Mouse (Mus musculus) lung, postnatal 14 days (tissue): Measurements from ENCODE around the gene Psg25.
"Not testable (repeated sequence)": the region's sequence is repeated elsewhere in the genome, so short reads cannot be mapped to it uniquely, and the experiment has no call there.

ENCODE experiments used
- DNase-seq: peaks from one replicate; pipeline ENCODE4 v3.0.0; 2021

Psg25 gene

GRCm38 (mm10) chr7:18532169-18532568 lies at the start of gene Psg25:
Psg25 (minus strand) TSS chr7:18532269.
- DNase-seq: no peak

- DNase-seq: no peak
Observed at GRCm38 (mm10) chr7:18567205-18567604, 35.1 kb upstream of the Psg25 start, which contains the start of gene Psg27. Psg27 (minus strand) TSS chr7:18567305.

GRCm38 (mm10) chr7:18559850-18560249 lies 27.8 kb upstream of the Psg25 start:
- DNase-seq: no peak

GRCm38 (mm10) chr7:18555751-18556150 lies 23.7 kb upstream of the Psg25 start:
- not testable (repeated sequence) for DNase-seq

GRCm38 (mm10) chr7:18533420-18533819 lies 1.4 kb upstream of the Psg25 start:
- DNase-seq: no peak

- no peak for DNase-seq
Observed at GRCm38 (mm10) chr7:18524668-18525067, 7.4 kb downstream of the Psg25 start.

GRCm38 (mm10) chr7:18512848-18513247 lies 19.2 kb downstream of the Psg25 start:
- not testable (repeated sequence) for DNase-seq

GRCm38 (mm10) chr7:18512417-18512816 lies 19.7 kb downstream of the Psg25 start:
- not testable (repeated sequence) for DNase-seq

GRCm38 (mm10) chr7:18511479-18511878 lies 20.6 kb downstream of the Psg25 start:
- DNase-seq: no peak

- DNase-seq: no peak
Observed at GRCm38 (mm10) chr7:18484077-18484476, 48.0 kb downstream of the Psg25 start, which contains the start of gene Psg26. Psg26 (minus strand) TSS chr7:18484177.
